Mouse (Mus musculus) kidney, adult 2 months (tissue): ENCODE data around the gene Tdpoz2. TPM values are rescaled to one million over a fixed set of nuclear protein-coding genes. Genes with fewer than 3 reads are reported as not detected.

ENCODE experiments used
- DNase-seq: peaks from one replicate; pipeline ENCODE4 v3.0.0; 2021
- H3K27ac ChIP-seq: fragments of 200-500 bp; 2 replicates; pipeline ENCODE4 v1.5.1; 2012; ENCODE audit warnings: low read depth, low read length, control low read depth, inconsistent platforms; ENCODE audit not compliant: insufficient read depth
- H3K27me3 ChIP-seq: fragments of 200-500 bp; replicated peaks from 2 replicates; pipeline ENCODE4 v1.6.1; 2012; ENCODE audit warnings: mild to moderate bottlenecking, moderate library complexity, low read length, inconsistent platforms; ENCODE audit not compliant: control insufficient read depth, insufficient read depth
- H3K36me3 ChIP-seq: fragments of 200-500 bp; 2 replicates; pipeline ENCODE4 v1.6.1; 2012; ENCODE audit warnings: mild to moderate bottlenecking, moderate library complexity, low read length, inconsistent platforms; ENCODE audit not compliant: control insufficient read depth, insufficient read depth
- H3K4me1 ChIP-seq: fragments of 200-500 bp; 2 replicates; pipeline ENCODE4 v1.6.1; 2011; ENCODE audit warnings: low read length; ENCODE audit not compliant: control insufficient read depth, insufficient read depth
- H3K4me3 ChIP-seq: fragments of 200-500 bp; 2 replicates; pipeline ENCODE4 v1.5.1; 2011; ENCODE audit warnings: mild to moderate bottlenecking, low read depth, low read length, control low read depth; ENCODE audit not compliant: insufficient read depth
- CTCF ChIP-seq: fragments of 200-500 bp; conservative IDR thresholded peaks from 2 replicates; pipeline ENCODE4 v1.5.1; 2011; ENCODE audit warnings: low read depth, mild to moderate bottlenecking, control low read depth, low read length, moderate library complexity, mixed read lengths; ENCODE audit not compliant: insufficient read depth, insufficient read length
- POLR2A ChIP-seq: fragments of 200-500 bp; IDR thresholded peaks from one replicate; pipeline ENCODE4 v1.6.1; 2011; ENCODE audit warnings: low read depth, low read length, control low read depth
- WGBS: fragments of 180-500 bp; shearing (Covaris S2); methylation state at CpG from one replicate; pipeline ENCODE4 v1.1.7; 2018; 5-methylcytosine and 5-hydroxymethylcytosine counted together
- polyA plus RNA-seq: library from polyadenylated mRNA; depleted of rRNA; stranded (reverse); fragments of >200 nt; gene quantifications from 2 replicates; pipeline ENCODE4 v1.2.3, GENCODE M21; 2012; rRNA removed

Gene Tdpoz2
- polyA plus RNA-seq, 1 experiment, result not detected

DNA sequence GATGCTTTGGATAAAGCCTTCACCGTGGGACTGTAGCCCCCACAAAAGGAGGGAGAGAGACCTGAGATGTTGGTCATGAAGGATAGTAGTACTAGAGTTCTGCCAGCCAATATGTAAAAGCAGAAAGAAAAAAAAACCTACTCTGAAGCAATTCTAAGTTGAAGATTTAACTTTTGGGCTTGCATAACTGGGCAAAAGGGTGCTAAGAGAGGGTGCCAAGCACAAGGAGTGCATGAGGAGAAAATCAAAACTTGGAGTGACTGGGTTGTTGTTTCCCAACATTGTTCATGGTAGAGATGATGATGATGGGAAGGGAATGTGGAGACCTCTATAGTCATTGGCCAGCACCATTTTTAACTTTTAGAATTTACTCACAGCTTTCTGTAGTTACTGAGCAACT lies 50.6 kb downstream of the Tdpoz2 start:
- peaks cover 33% of the 10 kb centered on the region; the same call in 1 of the 2 replicates for H3K4me1 ChIP-seq
- 80% methylated on average over 1 of the region's 1 CpGs for WGBS
- no peaks in the 10 kb centered on the region for H3K36me3 ChIP-seq
- DNase-seq, result peak; percentile 72
- H3K4me3 ChIP-seq, result no peak overlapping the region
- no peak for TF ChIP-seq CTCF
- TF ChIP-seq POLR2A, result no peak
- peak overlapping the region; percentile 82 for H3K27ac ChIP-seq
- H3K27me3 ChIP-seq, result no peaks in the 10 kb centered on the region

Other genes starting within 250 kb of the Tdpoz2 start
- 0.83 and 1.5 TPM in 2 replicates for gene Tchh, start 210.4 kb downstream of the Tdpoz2 start, polyA plus RNA-seq
- gene Tchhl1, start 183.9 kb downstream of the Tdpoz2 start, polyA plus RNA-seq, result 0.34 and 0.47 TPM in 2 replicates
- gene S100a11, start 132.2 kb downstream of the Tdpoz2 start, polyA plus RNA-seq, result 183 and 285 TPM in 2 replicates
- 83.6 and 104 TPM in 2 replicates for gene S100a10, start 97.6 kb downstream of the Tdpoz2 start, polyA plus RNA-seq
- gene Tdpoz1, start 23.6 kb upstream of the Tdpoz2 start, polyA plus RNA-seq, result not detected in 2 replicates
- gene Gm37596, start 40.4 kb upstream of the Tdpoz2 start, polyA plus RNA-seq, result not detected in 2 replicates
- gene Gm5773, start 120.3 kb upstream of the Tdpoz2 start, polyA plus RNA-seq, result not detected in 2 replicates
- gene Tdpoz4, start 143.7 kb upstream of the Tdpoz2 start, polyA plus RNA-seq, result not detected in 2 replicates
- gene Tdpoz3, start 173.3 kb upstream of the Tdpoz2 start, polyA plus RNA-seq, result not detected in 2 replicates